Mouse (Mus musculus) thymus, adult 2 months (tissue): ENCODE results near the gene Sptan1.

Source experiments
- CTCF ChIP-seq: fragments of 200-500 bp; IDR thresholded peaks from 2 replicates; pipeline ENCODE4 v1.5.1; 2012; ENCODE audit warnings: mild to moderate bottlenecking, control low read depth, low read length, moderate library complexity, borderline replicate concordance; ENCODE audit not compliant: control insufficient read depth, poor library complexity, insufficient read depth; ENCODE audit errors: extremely low read depth
- POLR2A ChIP-seq: fragments of 200-500 bp; IDR thresholded peaks from 2 replicates; pipeline ENCODE4 v1.6.1; 2012; ENCODE audit warnings: mild to moderate bottlenecking, low read length, control low read depth, moderate library complexity; ENCODE audit not compliant: control insufficient read depth, poor library complexity, insufficient read depth; ENCODE audit errors: extremely low read depth

- TF ChIP-seq CTCF (no peak), POLR2A (no peak)
Measured at GRCm38 (mm10) chr2:29980661-29981060, 15.3 kb downstream of the Sptan1 start.
